In genomic region chr4:35099865-35100780, GRCm38 (mm10) we compare ENCODE assay signal across 8 mouse cellular contexts. TPM values are rescaled to one million over a fixed set of nuclear protein-coding genes. Genes with fewer than 3 reads are reported as not detected.
DNase-seq lines count a peak whose midpoint lies in the region; ATAC-seq lines count a peak whose summit lies in the region.

No protein-coding gene starts in this region.

- H3K4me3 ChIP-seq in brown adipose tissue, adult 24 weeks (ENCODE audit: insufficient read depth, low read depth, low read length), result peak overlapping the region; percentile 59
- H3K4me3 ChIP-seq in erythroblast, embryonic 14.5 days (replicated peaks), result peak overlapping the region; percentile 48
- H3K4me3 ChIP-seq in heart, embryonic 10.5 days, result peak overlapping the region; percentile 58
- H3K4me3 ChIP-seq in kidney, embryonic 14.5 days (ENCODE audit: low read length), result peak overlapping the region; percentile 22
- peak overlapping the region; percentile 43 for H3K4me3 ChIP-seq in limb, embryonic 13.5 days
- peak overlapping the region; percentile 34 for H3K4me3 ChIP-seq in midbrain, embryonic 14.5 days (replicated peaks; ENCODE audit: low read depth, low read length)

- H3K4me1 ChIP-seq in brown adipose tissue, adult 24 weeks (ENCODE audit: control insufficient read depth, insufficient read depth, insufficient read length, low read length), result peaks cover 11% of the 10 kb centered on the region; the same call in 1 of the 2 replicates
- peaks cover 23% of the 10 kb centered on the region for H3K4me1 ChIP-seq in erythroblast, embryonic 14.5 days (ENCODE audit: control insufficient read depth)
- H3K4me1 ChIP-seq in heart, embryonic 10.5 days, result peaks cover 23% of the 10 kb centered on the region; the same call in 1 of the 2 replicates
- peaks cover 16% of the 10 kb centered on the region for H3K4me1 ChIP-seq in kidney, embryonic 14.5 days (ENCODE audit: control insufficient read depth, insufficient read depth, low read length)
- H3K4me1 ChIP-seq in limb, embryonic 13.5 days, result peaks cover 16% of the 10 kb centered on the region
- H3K4me1 ChIP-seq in midbrain, embryonic 14.5 days (ENCODE audit: control insufficient read depth, insufficient read depth, low read length), result peaks cover 17% of the 10 kb centered on the region

- DNase-seq in B cell, adult 2 months, result peak; percentile 53
- DNase-seq in heart, embryonic 10.5 days (ENCODE audit: low spot score), result peak; percentile 94
- DNase-seq in midbrain, embryonic 14.5 days, result peak; percentile 88
- peak; percentile 54 for DNase-seq in spleen, adult 12 weeks (ENCODE audit: low spot score)

- 11% methylated on average over 29 of the region's 29 CpGs for WGBS in heart, embryonic 10.5 days
- WGBS in kidney, embryonic 14.5 days, result 10% methylated on average over 29 of the region's 29 CpGs
- 8% methylated on average over 29 of the region's 29 CpGs for WGBS in limb, embryonic 13.5 days
- WGBS in midbrain, embryonic 14.5 days, result 7% methylated on average over 29 of the region's 29 CpGs

- H3K27ac ChIP-seq in brown adipose tissue, adult 24 weeks (replicated peaks; ENCODE audit: low read depth, low read length), result 0 out of 2 replicates have a peak overlapping the region, but pooled peaks have one; percentile 7
- peak overlapping the region; percentile 47 for H3K27ac ChIP-seq in heart, embryonic 10.5 days
- H3K27ac ChIP-seq in kidney, embryonic 14.5 days (ENCODE audit: low read depth, low read length), result no peak overlapping the region
- peak overlapping the region; percentile 34; the same call in 1 of the 2 replicates for H3K27ac ChIP-seq in limb, embryonic 13.5 days
- peak overlapping the region; percentile 41; the same call in 1 of the 2 replicates for H3K27ac ChIP-seq in midbrain, embryonic 14.5 days (replicated peaks; ENCODE audit: low read depth, low read length)

- H3K27me3 ChIP-seq in erythroblast, embryonic 14.5 days (ENCODE audit: control insufficient read depth), result no peaks in the 10 kb centered on the region
- no peaks in the 10 kb centered on the region for H3K27me3 ChIP-seq in heart, embryonic 10.5 days (ENCODE audit: insufficient read depth, poor library complexity, severe bottlenecking)
- no peaks in the 10 kb centered on the region for H3K27me3 ChIP-seq in kidney, embryonic 14.5 days (ENCODE audit: control insufficient read depth, insufficient read depth, low read length)
- H3K27me3 ChIP-seq in limb, embryonic 13.5 days, result no peaks in the 10 kb centered on the region
- no peaks in the 10 kb centered on the region for H3K27me3 ChIP-seq in midbrain, embryonic 14.5 days (ENCODE audit: control insufficient read depth, insufficient read depth, low read length)

- H3K9me3 ChIP-seq in erythroblast, embryonic 14.5 days (ENCODE audit: control insufficient read depth, low read length), result no peaks in the 10 kb centered on the region
- no peaks in the 10 kb centered on the region for H3K9me3 ChIP-seq in heart, embryonic 10.5 days
- H3K9me3 ChIP-seq in kidney, embryonic 14.5 days (ENCODE audit: control insufficient read depth, low read length), result no peaks in the 10 kb centered on the region
- no peaks in the 10 kb centered on the region for H3K9me3 ChIP-seq in limb, embryonic 13.5 days
- H3K9me3 ChIP-seq in midbrain, embryonic 14.5 days (ENCODE audit: control insufficient read depth, low read length), result no peaks in the 10 kb centered on the region

- H3K36me3 ChIP-seq in erythroblast, embryonic 14.5 days (ENCODE audit: control insufficient read depth), result no peaks in the 10 kb centered on the region
- no peaks in the 10 kb centered on the region for H3K36me3 ChIP-seq in heart, embryonic 10.5 days
- H3K36me3 ChIP-seq in kidney, embryonic 14.5 days (ENCODE audit: control insufficient read depth, insufficient read depth, low read length), result no peaks in the 10 kb centered on the region
- no peaks in the 10 kb centered on the region for H3K36me3 ChIP-seq in limb, embryonic 13.5 days
- H3K36me3 ChIP-seq in midbrain, embryonic 14.5 days (ENCODE audit: control insufficient read depth, insufficient read depth, low read length), result no peaks in the 10 kb centered on the region

- ATAC-seq in kidney, embryonic 14.5 days (ENCODE audit: low FRiP score, low TSS enrichment), result peak; percentile 86
- peak; percentile 90 for ATAC-seq in limb, embryonic 13.5 days (ENCODE audit: low FRiP score, low read depth)
- ATAC-seq in midbrain, embryonic 14.5 days (ENCODE audit: low FRiP score, low TSS enrichment), result peak; percentile 87

- no peak overlapping the region for H3K9ac ChIP-seq in kidney, embryonic 14.5 days (ENCODE audit: low read depth, low read length)
- H3K9ac ChIP-seq in limb, embryonic 13.5 days, result peak overlapping the region; percentile 51; the same call in 1 of the 2 replicates
- H3K9ac ChIP-seq in midbrain, embryonic 14.5 days (replicated peaks; ENCODE audit: low read length), result peak overlapping the region; percentile 31; the same call in 1 of the 2 replicates

- H3K4me2 ChIP-seq in kidney, embryonic 14.5 days (replicated peaks; ENCODE audit: low read depth, low read length), result peak overlapping the region; percentile 41
- H3K4me2 ChIP-seq in limb, embryonic 13.5 days (replicated peaks), result peak overlapping the region; percentile 63
- H3K4me2 ChIP-seq in midbrain, embryonic 14.5 days (ENCODE audit: low read length), result peak overlapping the region; percentile 63

RNA-seq across cellular contexts. Expression of gene Ifnk, which starts 51.7 kb away (rescaled TPM):
- polyA plus RNA-seq in brown adipose tissue, adult 24 weeks (2012; ENCODE audit: insufficient read depth, insufficient read length, missing spikeins), result not detected in 2 replicates
- polyA plus RNA-seq in erythroblast, embryonic 14.5 days (2012), result not detected in 2 replicates
- polyA plus RNA-seq in heart, embryonic 10.5 days (2016; fragmentation: Nextera tagmentation; extraction: Ambion mirVana), result 0.25 and 0.28 TPM in 2 replicates
- 0.55 TPM in 1 of 2 replicates, not detected in the other for polyA plus RNA-seq in kidney, embryonic 14.5 days (2014; fragmentation: Nextera tagmentation; extraction: Ambion mirVana)
- polyA plus RNA-seq in limb, embryonic 13.5 days (2015; fragmentation: Nextera tagmentation; extraction: Ambion mirVana), result 0.31 and 0.33 TPM in 2 replicates
- polyA plus RNA-seq in midbrain, embryonic 14.5 days (2014; fragmentation: Nextera tagmentation; extraction: Ambion mirVana), result not detected in 2 replicates

RNA-seq across cellular contexts. Expression of gene Mob3b, which starts 57.2 kb away (rescaled TPM):
- 3.3 and 3.5 TPM in 2 replicates for polyA plus RNA-seq in brown adipose tissue, adult 24 weeks (2012; ENCODE audit: insufficient read depth, insufficient read length, missing spikeins)
- polyA plus RNA-seq in erythroblast, embryonic 14.5 days (2012), result 0.01 TPM in 1 of 2 replicates, not detected in the other
- polyA plus RNA-seq in heart, embryonic 10.5 days (2016; fragmentation: Nextera tagmentation; extraction: Ambion mirVana), result 4.8 and 7.2 TPM in 2 replicates
- 11.3 and 13.3 TPM in 2 replicates for polyA plus RNA-seq in kidney, embryonic 14.5 days (2014; fragmentation: Nextera tagmentation; extraction: Ambion mirVana)
- polyA plus RNA-seq in limb, embryonic 13.5 days (2015; fragmentation: Nextera tagmentation; extraction: Ambion mirVana), result 13.3 and 13.5 TPM in 2 replicates
- polyA plus RNA-seq in midbrain, embryonic 14.5 days (2014; fragmentation: Nextera tagmentation; extraction: Ambion mirVana), result 3.2 and 5.5 TPM in 2 replicates
